Mouse (Mus musculus): ENCODE data around the gene Hey2. TPM values are rescaled to one million over a fixed set of nuclear protein-coding genes. Genes with fewer than 3 reads are reported as not detected.

Gene Hey2
- 0.75 TPM in 1 of 2 replicates, not detected in the other for total RNA-seq (2017)

GRCm38 (mm10) chr10:30842643-30843437, at the start of gene Hey2:
TSS of gene Hey2 (minus strand) at chr10:30842801.
- ATAC-seq (replicated peaks in 1 of 2; ENCODE audit: insufficient read depth in 1 of 2, low FRiP score in 2 of 2, low TSS enrichment in 1 of 2, low read depth in 1 of 2, poor library complexity in 2 of 2, severe bottlenecking in 2 of 2): peak; percentile 92 to 93

- ATAC-seq (replicated peaks in 1 of 2; ENCODE audit: insufficient read depth in 1 of 2, low FRiP score in 2 of 2, low TSS enrichment in 1 of 2, low read depth in 1 of 2, poor library complexity in 2 of 2, severe bottlenecking in 2 of 2): peak; percentile 75
Observed at GRCm38 (mm10) chr10:30883085-30883760, 40.6 kb upstream of the Hey2 start.

GRCm38 (mm10) chr10:30881109-30881508, 38.5 kb upstream of the Hey2 start:
- no peak for ATAC-seq (replicated peaks in 1 of 2; ENCODE audit: insufficient read depth in 1 of 2, low FRiP score in 2 of 2, low TSS enrichment in 1 of 2, low read depth in 1 of 2, poor library complexity in 2 of 2, severe bottlenecking in 2 of 2)

- ATAC-seq (replicated peaks in 1 of 2; ENCODE audit: insufficient read depth in 1 of 2, low FRiP score in 2 of 2, low TSS enrichment in 1 of 2, low read depth in 1 of 2, poor library complexity in 2 of 2, severe bottlenecking in 2 of 2): no peak
Observed at GRCm38 (mm10) chr10:30845101-30845825, 2.7 kb upstream of the Hey2 start.

- no peak for ATAC-seq (replicated peaks in 1 of 2; ENCODE audit: insufficient read depth in 1 of 2, low FRiP score in 2 of 2, low TSS enrichment in 1 of 2, low read depth in 1 of 2, poor library complexity in 2 of 2, severe bottlenecking in 2 of 2)
Observed at GRCm38 (mm10) chr10:30844191-30845010, 1.8 kb upstream of the Hey2 start.

- no peak for ATAC-seq (replicated peaks in 1 of 2; ENCODE audit: insufficient read depth in 1 of 2, low FRiP score in 2 of 2, low TSS enrichment in 1 of 2, low read depth in 1 of 2, poor library complexity in 2 of 2, severe bottlenecking in 2 of 2)
Observed at GRCm38 (mm10) chr10:30843438-30844190, 1.0 kb upstream of the Hey2 start.

- no peak; a peak in 1 of 4 replicates for ATAC-seq (replicated peaks in 1 of 2; ENCODE audit: insufficient read depth in 1 of 2, low FRiP score in 2 of 2, low TSS enrichment in 1 of 2, low read depth in 1 of 2, poor library complexity in 2 of 2, severe bottlenecking in 2 of 2)
Observed at GRCm38 (mm10) chr10:30842228-30842627, 373 bp downstream of the Hey2 start.

GRCm38 (mm10) chr10:30840824-30841223, 1.8 kb downstream of the Hey2 start:
- ATAC-seq (replicated peaks in 1 of 2; ENCODE audit: insufficient read depth in 1 of 2, low FRiP score in 2 of 2, low TSS enrichment in 1 of 2, low read depth in 1 of 2, poor library complexity in 2 of 2, severe bottlenecking in 2 of 2): no peak

- no peak for ATAC-seq (replicated peaks in 1 of 2; ENCODE audit: insufficient read depth in 1 of 2, low FRiP score in 2 of 2, low TSS enrichment in 1 of 2, low read depth in 1 of 2, poor library complexity in 2 of 2, severe bottlenecking in 2 of 2)
Observed at GRCm38 (mm10) chr10:30838188-30838587, 4.4 kb downstream of the Hey2 start.

- peak; percentile 53 to 67; a peak in 3 of 4 replicates for ATAC-seq (replicated peaks in 1 of 2; ENCODE audit: insufficient read depth in 1 of 2, low FRiP score in 2 of 2, low TSS enrichment in 1 of 2, low read depth in 1 of 2, poor library complexity in 2 of 2, severe bottlenecking in 2 of 2)
Observed at GRCm38 (mm10) chr10:30825049-30825448, 17.6 kb downstream of the Hey2 start.

GRCm38 (mm10) chr10:30810967-30811293, 31.7 kb downstream of the Hey2 start:
- peak; percentile 98 for ATAC-seq (replicated peaks in 1 of 2; ENCODE audit: insufficient read depth in 1 of 2, low FRiP score in 2 of 2, low TSS enrichment in 1 of 2, low read depth in 1 of 2, poor library complexity in 2 of 2, severe bottlenecking in 2 of 2)

- ATAC-seq (replicated peaks in 1 of 2; ENCODE audit: insufficient read depth in 1 of 2, low FRiP score in 2 of 2, low TSS enrichment in 1 of 2, low read depth in 1 of 2, poor library complexity in 2 of 2, severe bottlenecking in 2 of 2): 0 out of 4 replicates have a peak, but pooled peaks of 1 of the 2 experiments have one; percentile 17
Observed at GRCm38 (mm10) chr10:30810247-30810966, 32.2 kb downstream of the Hey2 start.

- ATAC-seq (replicated peaks in 1 of 2; ENCODE audit: insufficient read depth in 1 of 2, low FRiP score in 2 of 2, low TSS enrichment in 1 of 2, low read depth in 1 of 2, poor library complexity in 2 of 2, severe bottlenecking in 2 of 2): peak; percentile 16 to 44; a peak in 3 of 4 replicates
Observed at GRCm38 (mm10) chr10:30803587-30804253, 38.9 kb downstream of the Hey2 start.

- ATAC-seq (replicated peaks in 1 of 2; ENCODE audit: insufficient read depth in 1 of 2, low FRiP score in 2 of 2, low TSS enrichment in 1 of 2, low read depth in 1 of 2, poor library complexity in 2 of 2, severe bottlenecking in 2 of 2): peak; percentile 71 to 85
Observed at GRCm38 (mm10) chr10:30802681-30803586, 39.7 kb downstream of the Hey2 start, which contains the start of gene Ncoa7. TSS of gene Ncoa7 (minus strand) at chr10:30803326.

GRCm38 (mm10) chr10:30802033-30802432, 40.6 kb downstream of the Hey2 start:
- ATAC-seq (replicated peaks in 1 of 2; ENCODE audit: insufficient read depth in 1 of 2, low FRiP score in 2 of 2, low TSS enrichment in 1 of 2, low read depth in 1 of 2, poor library complexity in 2 of 2, severe bottlenecking in 2 of 2): no peak
